Mouse (Mus musculus): ENCODE data around the gene Eif2s2. TPM values are rescaled to one million over a fixed set of nuclear protein-coding genes. Genes with fewer than 3 reads are reported as not detected.

Gene Eif2s2
- polyA plus RNA-seq, 2 experiments from 2014 or later: 94.5 to 114 TPM

DNA sequence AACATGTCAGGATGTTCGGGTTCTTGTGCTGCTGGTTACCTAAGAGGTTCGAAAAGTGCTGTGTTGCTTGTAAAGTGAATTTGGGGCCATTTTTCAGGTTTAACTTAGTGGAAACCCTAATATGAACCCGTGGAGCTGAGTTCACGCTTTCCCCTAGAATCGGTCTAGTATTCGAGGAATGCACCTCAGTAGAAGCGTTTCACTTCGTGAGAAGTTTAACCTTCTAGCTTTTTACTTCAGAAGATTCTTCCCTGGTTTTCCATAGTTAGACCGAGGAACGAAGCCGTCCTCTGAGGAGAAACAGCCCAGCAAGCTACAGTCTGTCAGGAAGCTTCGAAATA, 280 bp upstream of the Eif2s2 start:
- ATAC-seq: no peak

DNA sequence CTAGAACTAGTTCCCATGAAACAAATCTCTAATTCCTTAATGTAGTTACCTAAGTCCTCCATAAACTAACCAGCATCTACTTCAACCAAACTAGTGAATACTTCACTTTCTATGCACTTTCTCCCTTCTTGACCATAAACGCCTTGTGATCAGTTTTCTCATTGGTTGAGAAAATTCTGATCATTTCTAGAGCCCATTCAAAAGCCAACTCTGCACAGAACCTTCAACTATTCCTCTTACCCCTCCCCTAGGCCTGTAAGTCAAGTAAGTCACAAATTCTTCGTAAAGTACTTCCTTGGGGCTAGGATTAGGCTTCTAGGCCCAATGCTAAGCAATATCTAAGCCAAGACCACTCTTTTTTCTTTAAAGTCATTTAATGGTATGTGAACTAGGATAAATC, 1.1 kb downstream of the Eif2s2 start:
- no peak for ATAC-seq

- no peak for ATAC-seq
These were observed 16.1 kb downstream of the Eif2s2 start for GRCm38 (mm10) chr2:154876621-154877020.

DNA sequence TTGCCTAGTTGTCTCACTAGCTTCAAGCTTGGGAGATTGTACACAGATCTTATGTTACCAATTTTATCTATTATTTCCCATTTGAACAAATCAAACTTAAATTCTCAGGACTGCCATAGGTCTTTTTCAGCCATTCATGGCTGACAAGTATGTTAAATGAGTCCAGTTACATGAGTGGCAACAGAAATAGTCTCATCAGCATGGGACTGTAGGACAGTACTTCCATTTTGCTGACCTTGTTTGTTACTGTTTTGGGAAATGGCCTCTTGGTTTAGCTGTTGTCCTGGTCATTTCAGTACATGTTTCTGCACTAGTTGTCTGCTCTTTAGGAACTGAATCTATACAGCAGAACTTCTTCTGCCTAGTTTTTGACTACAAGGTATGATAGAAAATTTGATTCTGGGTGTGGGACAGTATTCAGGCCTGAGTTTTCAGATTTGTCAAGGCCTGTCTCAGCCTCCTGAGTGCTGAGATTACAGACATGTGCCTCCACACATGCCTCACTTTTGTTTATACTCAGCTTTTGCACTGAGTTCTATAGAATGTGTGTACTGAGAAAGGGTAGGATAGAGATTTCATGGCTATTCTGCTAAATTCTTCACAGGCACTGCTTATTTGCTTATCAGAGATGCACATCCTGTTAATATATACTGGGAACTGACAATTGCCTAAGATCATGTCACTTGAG, 22.6 kb downstream of the Eif2s2 start:
- no peak for ATAC-seq

DNA sequence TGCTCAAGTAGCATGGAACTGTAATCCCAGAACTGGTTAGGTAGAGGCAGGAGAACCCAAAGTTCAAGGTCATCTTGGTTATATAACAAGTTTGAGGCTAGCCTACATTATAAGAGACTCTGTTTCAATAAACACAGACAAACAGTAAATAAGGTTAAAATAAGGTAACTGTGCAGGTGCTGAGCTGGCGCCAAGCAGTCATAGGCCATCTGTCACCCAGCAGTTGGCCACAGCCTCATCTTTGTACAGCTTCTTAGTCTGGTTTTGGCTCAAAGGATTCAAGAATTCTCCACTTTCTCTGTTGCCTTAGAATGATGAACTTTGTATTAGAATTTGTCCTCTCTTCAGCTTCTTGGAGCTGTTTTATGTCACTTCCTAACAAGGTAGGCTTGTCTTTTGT, 24.6 kb downstream of the Eif2s2 start:
- ATAC-seq: no peak

DNA sequence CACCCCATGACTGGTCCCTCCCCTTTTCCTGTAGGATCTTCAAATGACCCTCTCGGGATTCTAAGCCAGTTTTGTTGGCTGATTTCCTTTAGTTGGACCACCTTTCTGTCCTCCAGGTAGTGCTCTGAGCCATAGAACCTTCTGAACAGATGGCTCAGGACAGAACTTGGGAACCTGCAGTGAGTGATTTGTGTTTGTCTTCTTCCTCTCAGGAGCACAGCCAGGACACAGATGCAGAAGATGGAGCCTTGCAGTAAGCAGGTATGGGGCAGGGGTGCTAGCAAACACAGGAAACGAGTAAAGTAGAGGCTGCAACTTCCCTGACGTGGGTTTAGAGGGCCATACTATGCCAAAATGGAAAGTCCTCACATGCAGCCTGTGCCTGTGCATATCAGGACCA, 27.0 kb downstream of the Eif2s2 start:
- ATAC-seq: no peak

GRCm38 (mm10) chr2:154863672-154864071, 29.1 kb downstream of the Eif2s2 start:
- ATAC-seq: no peak

- peak; percentile 40 for ATAC-seq
These were observed 37.4 kb downstream of the Eif2s2 start for GRCm38 (mm10) chr2:154855383-154855782.

GRCm38 (mm10) chr2:154848086-154848485, 44.6 kb downstream of the Eif2s2 start:
- no peak for ATAC-seq

GRCm38 (mm10) chr2:154836537-154836936, 56.2 kb downstream of the Eif2s2 start:
- peak; percentile 43 for ATAC-seq

DNA sequence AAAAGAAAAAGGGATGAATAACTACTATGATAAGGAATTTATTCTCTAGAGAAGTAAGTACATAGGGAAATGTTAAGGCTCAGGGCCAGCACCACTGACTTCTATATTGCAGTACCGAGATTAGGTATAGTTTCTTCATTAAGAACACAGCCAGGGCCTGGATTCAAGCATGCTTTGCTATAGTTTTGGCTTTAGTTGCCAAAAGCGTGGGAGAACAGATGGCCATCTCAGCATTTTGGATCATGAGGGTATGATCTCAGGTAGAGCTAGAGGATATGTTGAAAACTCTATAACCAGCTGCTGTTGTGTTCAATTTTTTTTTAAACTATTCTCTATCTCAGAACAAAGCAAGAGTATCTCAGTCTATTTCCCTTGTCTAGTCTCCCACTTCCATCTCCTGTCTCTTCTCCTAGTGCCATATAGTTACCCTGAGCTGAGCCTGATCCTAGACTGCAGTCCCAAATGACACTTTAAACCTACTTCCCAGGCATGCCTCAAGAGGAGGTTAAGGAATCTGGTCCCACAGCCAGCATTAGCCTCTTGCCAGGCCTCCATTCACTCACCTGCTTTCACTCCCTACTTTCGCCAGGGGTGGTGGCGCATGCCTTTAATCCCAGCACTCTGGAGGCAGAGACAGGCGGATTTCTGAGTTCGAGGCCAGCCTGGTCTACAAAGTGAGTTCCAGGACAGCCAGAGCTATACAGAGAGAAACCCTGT, 58.4 kb downstream of the Eif2s2 start:
- ATAC-seq: no peak

GRCm38 (mm10) chr2:154832471-154832870, 60.3 kb downstream of the Eif2s2 start:
- no peak for ATAC-seq

GRCm38 (mm10) chr2:154827521-154827920, 65.2 kb downstream of the Eif2s2 start:
- ATAC-seq: no peak

- peak; percentile 58 for ATAC-seq
These were observed 66.6 kb downstream of the Eif2s2 start for GRCm38 (mm10) chr2:154826054-154826538.

Other genes starting within 250 kb of the Eif2s2 start
- 1 to 10 TPM; 5.9 to 6.3 TPM for gene Chmp4b, start 241.2 kb downstream of the Eif2s2 start, polyA plus RNA-seq (2017; shearing (Covaris generic))
- gene Gm14214, start 122.9 kb downstream of the Eif2s2 start, polyA plus RNA-seq (2017; shearing (Covaris generic)): 1 to 10 TPM in 1 of 2 experiments, not detected in 1; 1.4 TPM
- 10 to 100 TPM; 10.4 to 19.3 TPM for gene Raly, start 101.8 kb downstream of the Eif2s2 start, polyA plus RNA-seq (2017; shearing (Covaris generic))
- gene a, start 101.5 kb downstream of the Eif2s2 start, polyA plus RNA-seq (2017; shearing (Covaris generic)): not detected
- under 1 TPM in 1 of 2 experiments, not detected in 1; 0.19 TPM for gene Gm14226, start 125.3 kb upstream of the Eif2s2 start, polyA plus RNA-seq (2017; shearing (Covaris generic))
- 10 to 100 TPM; 30.2 to 50.5 TPM for gene Ahcy, start 181.6 kb upstream of the Eif2s2 start, polyA plus RNA-seq (2017; shearing (Covaris generic))
- gene Itch, start 240.6 kb upstream of the Eif2s2 start, polyA plus RNA-seq (2017; shearing (Covaris generic)): 10 to 100 TPM; 53.0 to 53.4 TPM

All from activated CD4-positive, CD25-positive, alpha-beta regulatory T cell, adult 4 months (primary cell).